Mouse (Mus musculus) liver, postnatal 0 days (tissue): ENCODE measurements around the gene Il12rb1. TPM values are rescaled to one million over a fixed set of nuclear protein-coding genes. Genes with fewer than 3 reads are reported as not detected.

Experiments used
- ATAC-seq: fragments of 200-750 bp; cut with Nextera tagmentation; 2 replicates; pipeline ENCODE4 v1.8.0; 2017; ENCODE audit warnings: mild to moderate bottlenecking, moderate library complexity
- DNase-seq: peaks from one replicate; pipeline ENCODE4 v3.0.0-alpha.2; 2016
- H3K27ac ChIP-seq: fragments of 300-500 bp; sonication (generic); 2 replicates; pipeline ENCODE4 v1.5.1; 2014; ENCODE audit warnings: antibody characterized with exemption, moderate library complexity, mild to moderate bottlenecking, low read depth
- H3K27me3 ChIP-seq: fragments of 300-500 bp; sonication (generic); 2 replicates; pipeline ENCODE4 v1.6.1; 2014; ENCODE audit warnings: low read length, control low read depth, mixed read lengths; ENCODE audit not compliant: insufficient read depth
- H3K36me3 ChIP-seq: fragments of 300-500 bp; sonication (generic); replicated peaks from 2 replicates; pipeline ENCODE4 v1.6.1; 2014; ENCODE audit warnings: mild to moderate bottlenecking, control low read depth, low read length, moderate library complexity, mixed read lengths; ENCODE audit not compliant: insufficient read depth
- H3K4me1 ChIP-seq: fragments of 300-500 bp; sonication (generic); 2 replicates; pipeline ENCODE4 v1.6.1; 2014; ENCODE audit warnings: antibody characterized with exemption, mild to moderate bottlenecking, control low read depth; ENCODE audit not compliant: insufficient read depth
- H3K4me2 ChIP-seq: fragments of 300-500 bp; sonication (generic); 2 replicates; pipeline ENCODE4 v1.6.1; 2014; ENCODE audit warnings: low read depth, mild to moderate bottlenecking, low read length, moderate library complexity, mixed read lengths
- H3K4me3 ChIP-seq: fragments of 300-500 bp; sonication (generic); 2 replicates; pipeline ENCODE4 v1.5.1; 2014; ENCODE audit warnings: low read depth, low read length
- H3K9ac ChIP-seq: fragments of 300-500 bp; sonication (generic); replicated peaks from 2 replicates; pipeline ENCODE4 v1.6.1; 2014; ENCODE audit warnings: mild to moderate bottlenecking, moderate library complexity
- H3K9me3 ChIP-seq: fragments of 300-500 bp; sonication (generic); 2 replicates; pipeline ENCODE4 v1.6.1; 2016; ENCODE audit warnings: mild to moderate bottlenecking, control low read depth, low read length, mixed read lengths
- CTCF ChIP-seq: sonication (generic); IDR thresholded peaks from 2 replicates; pipeline ENCODE4 v1.5.1; 2016; ENCODE audit warnings: antibody characterized with exemption, low read depth
- EP300 ChIP-seq: IDR thresholded peaks from 2 replicates; pipeline ENCODE4 v1.6.1; 2016; ENCODE audit warnings: antibody characterized with exemption, low read depth, mild to moderate bottlenecking
- WGBS: fragments of 180-500 bp; shearing (Covaris S2); extraction: QIAGEN DNeasy Blood & Tissue Kit; methylation state at CpG from one replicate; pipeline ENCODE4 v1.1.7; 2014; ENCODE audit not compliant: insufficient replicate concordance; 5-methylcytosine and 5-hydroxymethylcytosine counted together
- polyA plus RNA-seq: library from polyadenylated mRNA; unstranded; fragments of >200 nt; fragmentation: Nextera tagmentation; extraction: Ambion mirVana; gene quantifications from 2 replicates; pipeline ENCODE4 v1.2.1, GENCODE M21; 2015

Il12rb1 gene
- polyA plus RNA-seq, 1 experiment from 2014 or later = 0.25 TPM

DNA sequence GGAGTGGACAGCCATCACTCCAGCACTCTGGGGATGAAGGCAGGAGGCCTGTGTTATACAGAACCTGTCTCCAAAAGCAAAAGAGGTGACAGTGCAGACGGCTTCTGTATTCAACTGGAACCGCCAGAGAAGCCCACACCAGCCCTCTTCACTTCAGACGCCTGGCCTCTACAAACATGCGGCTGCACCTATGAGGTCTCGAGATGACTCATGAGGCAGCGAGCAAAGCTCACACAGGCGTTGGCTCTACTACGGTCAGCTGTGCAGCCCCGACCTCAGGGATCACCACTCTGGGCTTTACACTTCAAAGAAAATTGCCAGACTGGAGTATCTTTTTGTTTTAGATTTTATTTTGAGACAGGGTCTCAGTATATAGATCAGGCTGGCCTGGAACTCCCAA lies 35.4 kb upstream of the Il12rb1 start:
- 87% methylated on average over 9 of the region's 9 CpGs for WGBS
- Histone ChIP-seq H3K36me3 (peaks cover 26% of the 10 kb centered on the region), H3K27me3 (no peaks in the 10 kb centered on the region), H3K27ac (no peak overlapping the region), H3K4me1 (peaks cover 44% of the 10 kb centered on the region), H3K4me2 (no peak overlapping the region), H3K4me3 (no peak overlapping the region), H3K9me3 (no peaks in the 10 kb centered on the region), H3K9ac (no peak overlapping the region)
- ATAC-seq = no peak
- no peak for TF ChIP-seq EP300
- TF ChIP-seq CTCF = no peak
- no peak for DNase-seq

DNA sequence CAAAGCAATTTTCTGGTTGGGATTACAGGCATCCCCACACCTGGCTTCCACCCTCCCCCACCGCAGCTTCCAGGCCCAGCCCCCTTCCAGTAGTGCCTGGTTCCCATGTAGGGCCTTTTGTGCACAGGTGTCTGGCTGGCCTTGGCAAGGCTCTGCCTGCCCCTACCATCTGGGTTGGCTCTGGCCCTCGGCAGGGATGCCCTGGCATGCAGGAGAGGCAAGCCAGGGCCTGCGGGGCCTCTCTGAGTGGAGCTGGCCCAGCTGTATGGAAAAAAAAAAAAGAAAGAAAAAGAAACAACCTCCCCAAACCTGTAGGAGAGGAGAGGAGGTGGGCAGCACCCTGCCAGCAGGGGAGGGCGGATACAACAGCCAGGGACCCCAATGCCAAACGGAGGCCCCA lies 34.8 kb upstream of the Il12rb1 start:
- WGBS = 86% methylated on average over 5 of the region's 5 CpGs
- TF ChIP-seq EP300 = no peak
- no peak for TF ChIP-seq CTCF
- no peak overlapping the region for H3K4me2 ChIP-seq
- ATAC-seq (no peak), DNase-seq (no peak)
- H3K27ac ChIP-seq = no peak overlapping the region
- H3K27me3 ChIP-seq = no peaks in the 10 kb centered on the region
- H3K4me1 ChIP-seq = peaks cover 46% of the 10 kb centered on the region
- no peaks in the 10 kb centered on the region for H3K9me3 ChIP-seq
- H3K4me3 ChIP-seq = no peak overlapping the region
- H3K36me3 ChIP-seq = peaks cover 23% of the 10 kb centered on the region
- peak overlapping the region; percentile 5; the same call in 1 of the 2 replicates for H3K9ac ChIP-seq

DNA sequence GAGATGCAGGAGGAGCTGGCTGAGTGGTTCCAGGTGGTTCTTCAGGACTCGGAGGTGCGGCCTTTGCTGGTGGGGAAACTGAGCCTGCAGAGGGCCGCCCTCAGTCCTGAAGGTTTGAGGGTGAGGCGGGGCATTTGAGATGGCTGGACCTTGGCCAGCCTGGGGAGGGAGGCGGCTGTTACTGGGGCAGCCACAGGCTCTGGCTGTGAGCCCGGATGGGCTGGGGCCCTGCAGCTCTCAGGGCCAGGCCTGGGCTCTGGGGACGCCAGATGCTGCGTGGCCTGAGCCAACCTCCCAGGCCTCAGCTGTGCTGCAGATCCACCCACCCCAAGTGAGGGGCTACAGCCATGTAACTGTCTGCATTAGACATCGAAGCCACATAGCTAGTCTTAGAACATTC lies 34.4 kb upstream of the Il12rb1 start:
- Histone ChIP-seq H3K4me1 (peaks cover 45% of the 10 kb centered on the region), H3K9ac (peak overlapping the region; percentile 51)

DNA sequence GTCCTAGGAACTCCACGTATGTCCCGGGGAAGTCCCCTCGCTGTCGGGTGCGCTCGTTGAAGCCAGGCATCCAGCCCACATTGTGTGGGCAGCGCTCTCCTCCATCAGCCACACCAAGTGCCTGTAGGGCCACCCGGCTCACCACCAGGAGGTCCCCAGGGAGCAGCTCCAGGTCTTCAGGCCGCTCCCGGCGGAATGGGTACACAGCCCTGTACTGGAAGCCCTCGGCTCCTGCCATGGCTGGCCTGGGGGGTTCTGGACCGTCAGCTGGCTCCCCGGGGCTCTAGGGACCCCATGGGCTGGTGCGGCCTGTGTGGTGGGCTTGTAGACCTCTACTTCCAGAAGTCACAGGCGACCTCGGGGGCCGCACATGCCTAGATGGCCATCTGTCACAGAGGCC lies 33.5 kb upstream of the Il12rb1 start:
- Histone ChIP-seq H3K27ac (no peak overlapping the region), H3K4me1 (peaks cover 38% of the 10 kb centered on the region), H3K4me3 (no peak overlapping the region), H3K4me2 (no peak overlapping the region), H3K27me3 (no peaks in the 10 kb centered on the region), H3K9me3 (no peaks in the 10 kb centered on the region), H3K9ac (no peak overlapping the region; the same call in 1 of the 2 replicates), H3K36me3 (peaks cover 29% of the 10 kb centered on the region)
- TF ChIP-seq EP300 (no peak), CTCF (no peak)
- DNase-seq (no peak), ATAC-seq (no peak)
- 89% methylated on average over 18 of the region's 18 CpGs for WGBS

More for the DNA sequence above, 34.4 kb upstream of the Il12rb1 start:
- peak; percentile 72 for DNase-seq
- no peak for TF ChIP-seq CTCF
- WGBS = 42% methylated on average over 9 of the region's 9 CpGs
- no peak overlapping the region for H3K4me2 ChIP-seq
- no peak overlapping the region for H3K27ac ChIP-seq
- H3K9me3 ChIP-seq = no peaks in the 10 kb centered on the region
- no peaks in the 10 kb centered on the region for H3K27me3 ChIP-seq
- H3K4me3 ChIP-seq = no peak overlapping the region
- ATAC-seq = no peak
- peaks cover 23% of the 10 kb centered on the region for H3K36me3 ChIP-seq

DNA sequence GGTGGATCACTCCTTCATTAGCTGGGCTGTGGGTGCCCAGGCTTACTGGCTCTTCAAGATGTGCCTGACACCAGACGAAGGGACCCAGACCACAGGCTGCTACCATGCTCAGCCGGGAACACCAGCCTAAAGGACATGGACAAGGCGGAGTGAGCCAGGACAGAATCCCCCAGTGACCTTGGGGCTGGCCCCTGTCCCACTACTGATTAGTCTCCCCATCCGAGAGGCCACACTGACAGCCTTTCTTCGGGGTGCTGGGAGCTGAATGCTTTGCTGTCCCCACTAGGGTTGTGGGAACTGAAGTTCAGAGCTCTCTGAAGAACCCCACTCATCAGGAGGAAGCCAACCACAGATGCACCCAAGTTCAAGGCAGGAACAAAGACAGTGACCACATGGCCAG lies 33.0 kb upstream of the Il12rb1 start:
- WGBS = 87% methylated on average over 5 of the region's 5 CpGs
- Histone ChIP-seq H3K4me3 (no peak overlapping the region), H3K4me1 (peaks cover 38% of the 10 kb centered on the region), H3K27me3 (no peaks in the 10 kb centered on the region), H3K36me3 (peaks cover 33% of the 10 kb centered on the region), H3K4me2 (peak overlapping the region; percentile 99), H3K9ac (peak overlapping the region; percentile 88), H3K27ac (peak overlapping the region; percentile 16; the same call in 1 of the 2 replicates), H3K9me3 (no peaks in the 10 kb centered on the region)
- DNase-seq (no peak), ATAC-seq (no peak)
- TF ChIP-seq EP300 = no peak
- TF ChIP-seq CTCF = no peak

DNA sequence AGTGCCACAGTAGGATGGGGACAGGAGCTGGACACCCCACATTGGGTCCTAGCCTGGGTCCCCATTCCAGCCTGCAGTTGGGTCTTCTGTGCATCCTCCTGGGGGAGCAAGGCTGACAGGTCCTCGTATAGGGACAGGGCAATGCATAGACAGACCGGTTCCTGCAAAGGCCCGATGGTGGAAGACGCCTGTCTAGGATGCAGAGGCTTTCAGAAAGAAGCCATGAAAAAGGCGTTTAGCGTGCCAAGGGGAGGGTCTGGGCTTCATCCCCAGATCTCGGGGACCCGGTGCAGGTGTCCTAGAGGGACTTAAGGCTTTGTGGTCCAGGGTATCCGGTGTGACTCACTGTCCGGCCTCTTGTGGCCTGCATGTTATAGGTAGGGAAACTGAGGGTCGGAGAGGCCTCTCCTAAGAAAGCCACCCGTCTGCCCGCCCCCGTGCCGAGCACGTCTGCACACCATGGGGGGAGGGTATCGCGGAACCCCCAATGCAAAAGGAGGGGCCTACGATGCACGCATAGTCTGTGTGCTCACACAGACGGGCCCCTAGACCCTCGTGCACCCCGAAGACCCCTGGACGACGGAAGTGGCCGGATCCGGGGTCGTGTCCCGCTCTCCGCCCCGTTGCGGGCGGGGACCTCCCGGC lies 32.3 kb upstream of the Il12rb1 start:
- no peak for TF ChIP-seq CTCF
- TF ChIP-seq EP300 = no peak
- Histone ChIP-seq H3K4me2 (peak overlapping the region; percentile 99), H3K36me3 (peaks cover 33% of the 10 kb centered on the region), H3K9ac (peak overlapping the region; percentile 88), H3K27me3 (no peaks in the 10 kb centered on the region), H3K4me3 (peak overlapping the region; percentile 63), H3K27ac (peak overlapping the region; percentile 49), H3K4me1 (peaks cover 38% of the 10 kb centered on the region), H3K9me3 (no peaks in the 10 kb centered on the region)
- ATAC-seq (no peak), DNase-seq (no peak)
- 2% methylated on average over 34 of the region's 34 CpGs for WGBS
